Mouse (Mus musculus): ENCODE data around the gene Slco2a1. TPM values are rescaled to one million over a fixed set of nuclear protein-coding genes. Genes with fewer than 3 reads are reported as not detected.

The Slco2a1 gene
- total and polyA plus RNA-seq, 3 experiments, result 0.01 to 0.11 TPM; not detected in 1

DNA sequence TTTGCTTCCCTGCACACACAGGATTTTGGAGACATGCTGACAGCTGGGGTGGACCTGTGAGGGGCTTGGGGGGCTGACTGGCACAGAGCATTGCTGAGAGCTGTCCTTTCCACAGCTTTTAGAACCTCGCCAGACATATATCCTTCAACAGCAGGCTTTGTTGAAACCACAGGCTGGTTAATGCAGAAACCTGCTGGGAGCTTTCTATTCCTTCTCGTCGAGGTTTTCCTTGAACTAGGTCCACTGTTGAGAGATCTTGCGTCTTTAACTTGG is 2.6 kb downstream of the Slco2a1 start:
- DNase-seq (ENCODE audit: low spot score) (no peak), ATAC-seq (ENCODE audit: extremely low read depth, insufficient number of reproducible peaks, low FRiP score, poor library complexity, severe bottlenecking) (no peak)
- Histone ChIP-seq H3K4me3 (ENCODE audit: low read depth, low read length) (no peak overlapping the region), H3K36me3 (replicated peaks) (no peaks in the 10 kb centered on the region), H3K4me1 (ENCODE audit: insufficient read depth, low read depth, low read length) (peaks cover 17% of the 10 kb centered on the region), H3K27me3 (ENCODE audit: insufficient read depth, low read length) (peaks cover 22% of the 10 kb centered on the region), H3K9me3 (replicated peaks) (no peaks in the 10 kb centered on the region)
- TF ChIP-seq CTCF (IDR thresholded peaks at IDR 0.05; ENCODE audit: low read depth, low read length) (no peak), TAL1 (conservative IDR thresholded peaks at IDR 0.05; ENCODE audit: low read depth, low read length) (no peak), GATA1 (IDR thresholded peaks at IDR 0.05; ENCODE audit: borderline replicate concordance, low read length) (no peak), GATA2 (IDR thresholded peaks at IDR 0.05; ENCODE audit: borderline replicate concordance, low read depth, low read length) (no peak), POLR2AphosphoS5 (IDR thresholded peaks at IDR 0.05; ENCODE audit: insufficient replicate concordance, low read depth, low read length) (no peak)

DNA sequence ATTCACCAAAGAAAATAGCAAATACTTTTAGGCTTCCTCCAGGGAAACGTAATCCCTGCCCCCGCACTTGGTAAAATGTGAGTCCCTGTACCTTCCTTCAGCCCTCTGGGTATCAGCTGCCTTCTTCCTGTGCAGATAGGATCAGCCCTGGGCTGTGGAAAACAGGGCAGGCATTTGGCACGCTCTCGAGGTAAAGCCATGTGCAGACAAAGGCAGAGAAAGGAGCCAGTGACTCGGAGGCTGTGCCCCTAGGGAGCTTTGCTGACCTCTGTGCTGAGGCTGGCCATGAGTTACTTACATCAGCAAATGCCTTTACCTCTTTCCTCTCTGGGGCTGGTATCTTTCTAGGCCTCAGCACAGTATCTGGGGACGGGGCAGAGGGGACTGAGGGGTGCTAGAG is 4.4 kb downstream of the Slco2a1 start:
- no peak for ATAC-seq (ENCODE audit: extremely low read depth, insufficient number of reproducible peaks, low FRiP score, poor library complexity, severe bottlenecking)
- H3K4me3 ChIP-seq (ENCODE audit: low read depth, low read length), result no peak overlapping the region
- peaks cover 33% of the 10 kb centered on the region for H3K27me3 ChIP-seq (ENCODE audit: insufficient read depth, low read length)
- peaks cover 17% of the 10 kb centered on the region for H3K4me1 ChIP-seq (ENCODE audit: insufficient read depth, low read depth, low read length)
- no peaks in the 10 kb centered on the region for H3K36me3 ChIP-seq (replicated peaks)
- DNase-seq (ENCODE audit: low spot score), result no peak
- no peaks in the 10 kb centered on the region for H3K9me3 ChIP-seq (replicated peaks)
- TF ChIP-seq POLR2AphosphoS5 (IDR thresholded peaks at IDR 0.05; ENCODE audit: insufficient replicate concordance, low read depth, low read length) (no peak), GATA2 (IDR thresholded peaks at IDR 0.05; ENCODE audit: borderline replicate concordance, low read depth, low read length) (no peak), CTCF (IDR thresholded peaks at IDR 0.05; ENCODE audit: low read depth, low read length) (no peak)

DNA sequence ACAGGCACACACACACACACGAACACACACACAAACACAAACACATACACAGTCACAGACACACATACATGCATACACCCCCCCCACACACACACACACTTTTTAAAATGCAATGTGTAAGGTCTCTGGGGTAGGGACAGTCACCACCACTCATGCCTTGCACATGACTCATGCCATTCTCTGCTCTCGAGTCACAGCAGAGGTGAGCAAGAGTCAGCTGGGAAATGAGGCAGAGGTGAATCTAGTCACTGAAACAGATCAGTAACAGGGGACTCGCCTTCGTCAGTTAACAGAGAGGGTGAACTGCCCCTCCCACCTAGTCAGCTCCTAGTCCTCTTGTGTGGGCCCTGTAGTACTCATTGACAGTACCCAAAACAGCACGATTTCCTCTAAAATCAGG is 5.3 kb downstream of the Slco2a1 start:
- peaks cover 11% of the 10 kb centered on the region for H3K4me1 ChIP-seq (ENCODE audit: insufficient read depth, low read depth, low read length)
- H3K4me3 ChIP-seq (ENCODE audit: low read depth, low read length), result no peak overlapping the region
- no peaks in the 10 kb centered on the region for H3K36me3 ChIP-seq (replicated peaks)
- DNase-seq (ENCODE audit: low spot score) (no peak), ATAC-seq (ENCODE audit: extremely low read depth, insufficient number of reproducible peaks, low FRiP score, poor library complexity, severe bottlenecking) (no peak)
- TF ChIP-seq TAL1 (conservative IDR thresholded peaks at IDR 0.05; ENCODE audit: low read depth, low read length), result no peak
- TF ChIP-seq CTCF (IDR thresholded peaks at IDR 0.05; ENCODE audit: low read depth, low read length), result no peak
- TF ChIP-seq POLR2AphosphoS5 (IDR thresholded peaks at IDR 0.05; ENCODE audit: insufficient replicate concordance, low read depth, low read length), result no peak
- TF ChIP-seq GATA2 (IDR thresholded peaks at IDR 0.05; ENCODE audit: borderline replicate concordance, low read depth, low read length), result no peak
- H3K9me3 ChIP-seq (replicated peaks), result no peaks in the 10 kb centered on the region
- peaks cover 33% of the 10 kb centered on the region for H3K27me3 ChIP-seq (ENCODE audit: insufficient read depth, low read length)

DNA sequence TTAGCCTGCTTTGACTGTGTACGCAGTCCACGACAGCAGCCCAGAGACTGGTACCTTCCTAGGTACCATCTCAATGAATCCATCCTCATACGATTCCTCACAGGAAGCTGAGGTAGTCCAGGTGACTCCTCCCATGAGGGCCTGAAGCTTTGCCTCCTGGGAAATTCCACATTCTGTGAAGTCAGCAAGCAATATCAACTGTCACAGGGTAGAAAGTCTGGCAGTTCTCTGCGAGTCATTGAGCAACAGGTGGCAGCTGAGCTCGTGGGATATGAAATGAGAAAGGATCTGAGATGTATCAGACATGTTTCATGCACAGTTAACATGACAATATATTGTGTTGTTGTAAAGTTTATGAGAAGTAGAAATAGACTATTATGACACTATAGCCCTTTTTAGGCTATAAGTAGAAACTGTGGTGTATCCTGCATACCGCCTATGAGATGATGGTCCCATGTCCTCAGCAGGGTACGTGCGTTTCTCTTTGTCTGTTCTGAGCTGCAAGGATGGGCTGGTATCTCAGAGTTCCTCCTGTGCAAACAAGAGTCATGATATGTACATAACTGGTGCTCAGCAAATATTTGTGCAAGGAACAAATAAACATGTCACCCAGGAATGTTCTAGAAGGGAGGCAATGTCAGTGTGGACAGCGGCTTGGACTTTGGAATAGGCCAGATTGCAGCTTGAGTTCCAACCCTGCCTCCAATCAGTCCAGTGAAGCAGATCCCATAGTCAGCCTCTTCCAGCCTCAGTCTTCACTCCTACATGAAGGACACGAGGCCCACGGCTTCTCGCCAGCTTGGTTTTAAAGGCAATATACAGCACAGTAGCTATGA is 7.5 kb downstream of the Slco2a1 start:
- peaks cover 45% of the 10 kb centered on the region for H3K27me3 ChIP-seq (ENCODE audit: insufficient read depth, low read length)
- no peaks in the 10 kb centered on the region for H3K9me3 ChIP-seq (replicated peaks)
- H3K4me1 ChIP-seq (ENCODE audit: insufficient read depth, low read depth, low read length), result peaks cover 10% of the 10 kb centered on the region
- TF ChIP-seq GATA2 (IDR thresholded peaks at IDR 0.05; ENCODE audit: borderline replicate concordance, low read depth, low read length), result no peak
- TF ChIP-seq GATA1 (IDR thresholded peaks at IDR 0.05; ENCODE audit: borderline replicate concordance, low read length), result no peak
- no peak for TF ChIP-seq POLR2AphosphoS5 (IDR thresholded peaks at IDR 0.05; ENCODE audit: insufficient replicate concordance, low read depth, low read length)
- no peak for TF ChIP-seq TAL1 (conservative IDR thresholded peaks at IDR 0.05; ENCODE audit: low read depth, low read length)
- no peak for TF ChIP-seq CTCF (IDR thresholded peaks at IDR 0.05; ENCODE audit: low read depth, low read length)
- no peak overlapping the region for H3K4me3 ChIP-seq (ENCODE audit: low read depth, low read length)
- H3K36me3 ChIP-seq (replicated peaks), result no peaks in the 10 kb centered on the region
- no peak for ATAC-seq (ENCODE audit: extremely low read depth, insufficient number of reproducible peaks, low FRiP score, poor library complexity, severe bottlenecking)
- DNase-seq (ENCODE audit: low spot score), result no peak

DNA sequence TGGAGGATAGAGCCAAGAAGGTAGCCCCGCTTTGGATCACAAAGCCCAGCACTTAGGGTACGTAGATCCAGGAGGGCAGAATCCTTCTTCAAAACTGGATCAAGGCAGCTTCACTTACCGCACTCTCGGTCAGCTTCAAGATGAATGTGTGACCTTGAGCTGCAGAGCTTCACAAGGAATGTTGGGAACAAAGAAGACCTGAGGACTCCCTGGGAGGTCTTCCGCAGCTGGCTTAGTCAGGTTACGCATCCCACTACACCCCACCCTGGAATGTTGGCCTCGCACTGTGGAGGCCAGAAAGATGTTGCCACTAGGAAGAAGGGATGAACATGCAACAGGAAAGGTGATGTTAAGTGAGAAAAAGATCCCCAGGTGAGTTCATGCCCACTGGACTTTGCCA is 11.9 kb downstream of the Slco2a1 start:
- Histone ChIP-seq H3K36me3 (replicated peaks) (no peaks in the 10 kb centered on the region), H3K4me3 (ENCODE audit: low read depth, low read length) (no peak overlapping the region), H3K27me3 (ENCODE audit: insufficient read depth, low read length) (peaks cover 66% of the 10 kb centered on the region), H3K9me3 (replicated peaks) (no peaks in the 10 kb centered on the region), H3K4me1 (ENCODE audit: insufficient read depth, low read depth, low read length) (peaks cover 13% of the 10 kb centered on the region)
- no peak for ATAC-seq (ENCODE audit: extremely low read depth, insufficient number of reproducible peaks, low FRiP score, poor library complexity, severe bottlenecking)
- no peak for DNase-seq (ENCODE audit: low spot score)
- TF ChIP-seq GATA1 (IDR thresholded peaks at IDR 0.05; ENCODE audit: borderline replicate concordance, low read length) (no peak), CTCF (IDR thresholded peaks at IDR 0.05; ENCODE audit: low read depth, low read length) (no peak), POLR2AphosphoS5 (IDR thresholded peaks at IDR 0.05; ENCODE audit: insufficient replicate concordance, low read depth, low read length) (no peak), TAL1 (conservative IDR thresholded peaks at IDR 0.05; ENCODE audit: low read depth, low read length) (no peak), GATA2 (IDR thresholded peaks at IDR 0.05; ENCODE audit: borderline replicate concordance, low read depth, low read length) (no peak)

DNA sequence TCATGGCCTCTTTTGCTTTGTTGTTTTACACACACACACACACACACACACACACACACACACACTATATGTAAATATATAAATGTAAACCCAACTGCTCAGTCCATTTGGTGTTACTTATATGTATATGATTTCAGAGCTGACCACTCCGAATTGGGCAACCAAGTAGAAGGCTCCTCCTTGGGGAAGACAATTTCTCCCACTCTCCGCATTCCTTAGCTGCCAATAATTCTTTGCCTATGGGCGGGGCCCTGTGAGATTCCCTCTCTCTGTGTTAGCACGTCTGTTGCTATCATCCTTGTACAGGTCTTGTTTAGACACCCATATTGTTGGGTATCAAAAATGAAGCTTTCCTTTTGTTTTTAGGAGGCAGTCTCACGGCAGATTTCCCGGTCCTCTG is 15.8 kb downstream of the Slco2a1 start:
- Histone ChIP-seq H3K4me3 (ENCODE audit: low read depth, low read length) (no peak overlapping the region), H3K4me1 (ENCODE audit: insufficient read depth, low read depth, low read length) (peaks cover 30% of the 10 kb centered on the region), H3K9me3 (replicated peaks) (no peaks in the 10 kb centered on the region), H3K27me3 (ENCODE audit: insufficient read depth, low read length) (peaks cover 59% of the 10 kb centered on the region), H3K36me3 (replicated peaks) (no peaks in the 10 kb centered on the region)
- TF ChIP-seq GATA2 (IDR thresholded peaks at IDR 0.05; ENCODE audit: borderline replicate concordance, low read depth, low read length) (no peak), GATA1 (IDR thresholded peaks at IDR 0.05; ENCODE audit: borderline replicate concordance, low read length) (no peak), TAL1 (conservative IDR thresholded peaks at IDR 0.05; ENCODE audit: low read depth, low read length) (no peak), POLR2AphosphoS5 (IDR thresholded peaks at IDR 0.05; ENCODE audit: insufficient replicate concordance, low read depth, low read length) (no peak)
- DNase-seq (ENCODE audit: low spot score), result no peak
- ATAC-seq (ENCODE audit: extremely low read depth, insufficient number of reproducible peaks, low FRiP score, poor library complexity, severe bottlenecking), result no peak
